ENCODE assay signal across 8 mouse cellular contexts in genomic region chr7:45125144-45125600, GRCm38 (mm10). TPM values are rescaled to one million over a fixed set of nuclear protein-coding genes. Genes with fewer than 3 reads are reported as not detected.
DNase-seq lines count a peak whose midpoint lies in the region; ATAC-seq and TF ChIP-seq lines count a peak whose summit lies in the region.

No protein-coding gene starts in this region.

- peak; percentile 60; the same call in 1 of the 2 replicates for TF ChIP-seq CTCF in midbrain, postnatal 0 days (IDR thresholded peaks at IDR 0.05)

- H3K9ac ChIP-seq in kidney, embryonic 14.5 days (ENCODE audit: low read depth, low read length) = no peak overlapping the region; the same call in 1 of the 2 replicates
- H3K9ac ChIP-seq in midbrain, postnatal 0 days (replicated peaks; ENCODE audit: low read length, poor library complexity, severe bottlenecking) = no peak overlapping the region

- H3K4me2 ChIP-seq in kidney, embryonic 14.5 days (replicated peaks; ENCODE audit: low read depth, low read length) = peak overlapping the region; percentile 38; the same call in 1 of the 2 replicates
- H3K4me2 ChIP-seq in midbrain, postnatal 0 days (ENCODE audit: low read depth, low read length, poor library complexity, severe bottlenecking) = no peak overlapping the region

- peak overlapping the region; percentile 99; the same call in 1 of the 2 replicates for H3K4me3 ChIP-seq in kidney, embryonic 14.5 days (ENCODE audit: low read length)
- no peak overlapping the region for H3K4me3 ChIP-seq in midbrain, postnatal 0 days (ENCODE audit: low read depth, low read length)

- no peak for DNase-seq in kidney, adult 11 months
- DNase-seq in c-Kit-positive CD71-positive TER-119-negative erythroid progenitor cells, embryonic 14.5 days (ENCODE audit: low read depth) = peak; percentile 81
- DNase-seq in hindlimb bud, embryonic 11.5 days (ENCODE audit: extremely low spot score, low read depth, low spot score) = peak; percentile 62
- peak; percentile 53 for DNase-seq in midbrain, postnatal 0 days (ENCODE audit: low spot score)
- DNase-seq in adrenal gland, adult 8-10 months = no peak
- DNase-seq in right cerebral cortex, adult 2 months (ENCODE audit: low spot score in 2 of 2) = no peak
- no peak for DNase-seq in layer of hippocampus, postnatal 25 days (ENCODE audit: extremely low spot score in 1 of 2, low spot score in 1 of 2)

- WGBS in kidney, embryonic 14.5 days = 13% methylated on average over 7 of the region's 7 CpGs
- 24% methylated on average over 7 of the region's 7 CpGs for WGBS in midbrain, postnatal 0 days

- H3K27ac ChIP-seq in kidney, embryonic 14.5 days (ENCODE audit: low read depth, low read length) = peak overlapping the region; percentile 88
- H3K27ac ChIP-seq in midbrain, postnatal 0 days (ENCODE audit: low read depth, low read length) = peak overlapping the region; percentile 73; the same call in 1 of the 2 replicates

- H3K27me3 ChIP-seq in kidney, embryonic 14.5 days (ENCODE audit: control insufficient read depth, insufficient read depth, low read length) = no peaks in the 10 kb centered on the region
- no peaks in the 10 kb centered on the region for H3K27me3 ChIP-seq in midbrain, postnatal 0 days (ENCODE audit: insufficient read depth, low read length)

- no peak for ATAC-seq in kidney, embryonic 14.5 days (ENCODE audit: low FRiP score, low TSS enrichment)
- ATAC-seq in midbrain, postnatal 0 days (ENCODE audit: low FRiP score) = no peak

- no peaks in the 10 kb centered on the region for H3K9me3 ChIP-seq in kidney, embryonic 14.5 days (ENCODE audit: control insufficient read depth, low read length)
- H3K9me3 ChIP-seq in midbrain, postnatal 0 days (ENCODE audit: low read length) = no peaks in the 10 kb centered on the region

- peaks cover 58% of the 10 kb centered on the region for H3K36me3 ChIP-seq in kidney, embryonic 14.5 days (ENCODE audit: control insufficient read depth, insufficient read depth, low read length)
- H3K36me3 ChIP-seq in midbrain, postnatal 0 days (ENCODE audit: insufficient read depth, low read length) = peaks cover 41% of the 10 kb centered on the region

- H3K4me1 ChIP-seq in kidney, embryonic 14.5 days (ENCODE audit: control insufficient read depth, insufficient read depth, low read length) = peaks cover 37% of the 10 kb centered on the region
- H3K4me1 ChIP-seq in midbrain, postnatal 0 days (ENCODE audit: insufficient read depth, low read length) = peaks cover 9% of the 10 kb centered on the region

RNA-seq across cellular contexts. Expression of gene Rps11, which starts 0.9 kb away (rescaled TPM):
- polyA plus RNA-seq in kidney, embryonic 14.5 days (2014; fragmentation: Nextera tagmentation; extraction: Ambion mirVana) = 1,882 and 1,923 TPM in 2 replicates
- 1,069 and 1,136 TPM in 2 replicates for total RNA-seq in midbrain, postnatal 0 days (2014; rRNA removed)
- 671 and 697 TPM in 2 replicates for polyA plus RNA-seq in midbrain, postnatal 0 days (2015; fragmentation: Nextera tagmentation; extraction: Ambion mirVana)
- 1,000 to 10,000 TPM; 1,085 to 1,250 (median 1,138) TPM for total RNA-seq in adrenal gland, adult 8-10 months (2022)
- total RNA-seq in layer of hippocampus, postnatal 25 days (2021) = 100 to 1,000 TPM; 418 to 465 TPM

RNA-seq across cellular contexts. Expression of gene Rpl13a, which starts 3.4 kb away (rescaled TPM):
- 1,416 and 1,603 TPM in 2 replicates for polyA plus RNA-seq in kidney, embryonic 14.5 days (2014; fragmentation: Nextera tagmentation; extraction: Ambion mirVana)
- total RNA-seq in midbrain, postnatal 0 days (2014; rRNA removed) = 1,048 and 1,621 TPM in 2 replicates
- 667 and 701 TPM in 2 replicates for polyA plus RNA-seq in midbrain, postnatal 0 days (2015; fragmentation: Nextera tagmentation; extraction: Ambion mirVana)
- 1,000 to 10,000 TPM; 1,558 to 1,710 (median 1,647) TPM for total RNA-seq in adrenal gland, adult 8-10 months (2022)
- 100 to 1,000 TPM; 765 to 826 TPM for total RNA-seq in layer of hippocampus, postnatal 25 days (2021)

RNA-seq across cellular contexts. Expression of gene Gm45713, which starts 10.9 kb away (rescaled TPM):
- polyA plus RNA-seq in kidney, embryonic 14.5 days (2014; fragmentation: Nextera tagmentation; extraction: Ambion mirVana) = 0.19 and 0.47 TPM in 2 replicates
- total RNA-seq in midbrain, postnatal 0 days (2014; rRNA removed) = 2.0 TPM in 1 of 2 replicates, not detected in the other
- polyA plus RNA-seq in midbrain, postnatal 0 days (2015; fragmentation: Nextera tagmentation; extraction: Ambion mirVana) = 0.39 TPM in 1 of 2 replicates, not detected in the other
- not detected for total RNA-seq in adrenal gland, adult 8-10 months (2022)
- not detected for total RNA-seq in layer of hippocampus, postnatal 25 days (2021)

RNA-seq across cellular contexts. Expression of gene Flt3l, which starts 11.1 kb away (rescaled TPM):
- 1.0 and 1.3 TPM in 2 replicates for polyA plus RNA-seq in kidney, embryonic 14.5 days (2014; fragmentation: Nextera tagmentation; extraction: Ambion mirVana)
- 3.4 and 7.8 TPM in 2 replicates for total RNA-seq in midbrain, postnatal 0 days (2014; rRNA removed)
- polyA plus RNA-seq in midbrain, postnatal 0 days (2015; fragmentation: Nextera tagmentation; extraction: Ambion mirVana) = 1.3 and 1.7 TPM in 2 replicates
- 10 to 100 TPM; 20.4 to 56.7 (median 39.5) TPM for total RNA-seq in adrenal gland, adult 8-10 months (2022)
- total RNA-seq in layer of hippocampus, postnatal 25 days (2021) = 1 to 10 TPM; 4.5 to 8.2 TPM

RNA-seq across cellular contexts. Expression of gene Fcgrt, which starts 21.5 kb away (rescaled TPM):
- 48.9 and 67.4 TPM in 2 replicates for polyA plus RNA-seq in kidney, embryonic 14.5 days (2014; fragmentation: Nextera tagmentation; extraction: Ambion mirVana)
- total RNA-seq in midbrain, postnatal 0 days (2014; rRNA removed) = 27.2 and 30.5 TPM in 2 replicates
- polyA plus RNA-seq in midbrain, postnatal 0 days (2015; fragmentation: Nextera tagmentation; extraction: Ambion mirVana) = 36.4 and 44.5 TPM in 2 replicates
- total RNA-seq in adrenal gland, adult 8-10 months (2022) = 100 to 1,000 TPM; 105 to 151 (median 125) TPM
- 10 to 100 TPM; 18.1 to 21.0 TPM for total RNA-seq in layer of hippocampus, postnatal 25 days (2021)

Comparison
In these comparisons a context has a peak if more than half of its experiments do, and no peak if none do; other contexts are left out.
1. DNase-seq: peak in c-Kit-positive CD71-positive TER-119-negative erythroid progenitor cells, embryonic 14.5 days (single experiment), hindlimb bud, embryonic 11.5 days (single experiment) and midbrain, postnatal 0 days (single experiment); none in kidney, adult 11 months (single experiment), adrenal gland, adult 8-10 months (single experiment), right cerebral cortex, adult 2 months (0 of 2) and layer of hippocampus, postnatal 25 days (0 of 2).